Mouse (Mus musculus) limb, embryonic 13.5 days (tissue): ENCODE measurements at regions not wholly inside any gene's neighbourhood (a gene's known extent, or its start where the extent isn't known, plus 50 kb on each side); places are given as distances from the start of the nearest gene placed in this dataset.
"Not testable (repeated sequence)": the region's sequence is repeated elsewhere in the genome, so short reads cannot be mapped to it uniquely, and the experiment has no call there.

ENCODE experiments used
- ATAC-seq: fragments of 200-750 bp; cut with Nextera tagmentation; 2 replicates; pipeline ENCODE4 v1.8.0; 2017; ENCODE audit warnings: low read depth, moderate number of reproducible peaks, moderate TSS enrichment; ENCODE audit not compliant: low FRiP score
- H3K27ac ChIP-seq: fragments of 300-500 bp; sonication (generic); 2 replicates; pipeline ENCODE4 v1.5.1; 2015; ENCODE audit warnings: inconsistent platforms, mild to moderate bottlenecking, moderate library complexity
- H3K27me3 ChIP-seq: fragments of 300-500 bp; sonication (generic); 2 replicates; pipeline ENCODE4 v1.6.1; 2015; ENCODE audit warnings: mild to moderate bottlenecking, inconsistent platforms
- H3K36me3 ChIP-seq: fragments of 300-500 bp; sonication (generic); 2 replicates; pipeline ENCODE4 v1.6.1; 2015; ENCODE audit warnings: inconsistent platforms, mild to moderate bottlenecking, moderate library complexity
- H3K4me1 ChIP-seq: fragments of 300-500 bp; sonication (generic); 2 replicates; pipeline ENCODE4 v1.6.1; 2015; ENCODE audit warnings: inconsistent platforms
- H3K4me2 ChIP-seq: fragments of 300-500 bp; sonication (generic); replicated peaks from 2 replicates; pipeline ENCODE4 v1.6.1; 2015; ENCODE audit warnings: inconsistent platforms, mild to moderate bottlenecking, moderate library complexity
- H3K4me3 ChIP-seq: fragments of 300-500 bp; sonication (generic); 2 replicates; pipeline ENCODE4 v1.5.1; 2015; ENCODE audit warnings: moderate library complexity, mild to moderate bottlenecking, inconsistent platforms
- H3K9ac ChIP-seq: fragments of 300-500 bp; sonication (generic); 2 replicates; pipeline ENCODE4 v1.6.1; 2015; ENCODE audit warnings: mild to moderate bottlenecking, inconsistent platforms
- H3K9me3 ChIP-seq: fragments of 300-500 bp; sonication (generic); 2 replicates; pipeline ENCODE4 v1.6.1; 2016; ENCODE audit warnings: inconsistent platforms
- WGBS: fragments of 180-500 bp; shearing (Covaris S2); methylation state at CpG from one replicate; pipeline ENCODE4 v1.1.7; 2015; 5-methylcytosine and 5-hydroxymethylcytosine counted together

GRCm38 (mm10) chr13:81020811-81021210 is 137.6 kb downstream of the Arrdc3 start:
- Histone ChIP-seq H3K36me3 (no peaks in the 10 kb centered on the region), H3K4me1 (no peaks in the 10 kb centered on the region), H3K4me2 (no peak overlapping the region), H3K27me3 (no peaks in the 10 kb centered on the region), H3K4me3 (no peak overlapping the region), H3K9ac (no peak overlapping the region), H3K27ac (no peak overlapping the region), H3K9me3 (no peaks in the 10 kb centered on the region)
- 76% methylated on average over 2 of the region's 2 CpGs for WGBS
- no peak for ATAC-seq

- Histone ChIP-seq H3K27ac (no peak overlapping the region), H3K4me1 (no peaks in the 10 kb centered on the region), H3K9me3 (no peaks in the 10 kb centered on the region), H3K36me3 (no peaks in the 10 kb centered on the region), H3K27me3 (no peaks in the 10 kb centered on the region), H3K4me2 (no peak overlapping the region), H3K4me3 (no peak overlapping the region), H3K9ac (no peak overlapping the region)
- 74% methylated on average over 1 of the region's 1 CpGs for WGBS
- no peak for ATAC-seq
Measured at GRCm38 (mm10) chr13:81022410-81022809, 139.2 kb downstream of the Arrdc3 start.

GRCm38 (mm10) chr13:81025241-81025760 is 142.1 kb downstream of the Arrdc3 start:
- H3K9me3 ChIP-seq, H3K4me1 ChIP-seq, H3K9ac ChIP-seq, H3K27ac ChIP-seq, H3K4me2 ChIP-seq, ATAC-seq, H3K4me3 ChIP-seq, H3K36me3 ChIP-seq, H3K27me3 ChIP-seq: not testable (repeated sequence)
- 88% methylated on average over 14 of the region's 14 CpGs for WGBS

GRCm38 (mm10) chr13:81037316-81037715 is 154.1 kb downstream of the Arrdc3 start:
- Histone ChIP-seq H3K4me1 (no peaks in the 10 kb centered on the region), H3K4me3 (no peak overlapping the region), H3K9me3 (no peaks in the 10 kb centered on the region), H3K4me2 (no peak overlapping the region), H3K27ac (no peak overlapping the region), H3K9ac (no peak overlapping the region), H3K36me3 (no peaks in the 10 kb centered on the region), H3K27me3 (no peaks in the 10 kb centered on the region)
- 95% methylated on average over 1 of the region's 1 CpGs for WGBS
- ATAC-seq, result no peak

GRCm38 (mm10) chr13:81038736-81039135 is 155.6 kb downstream of the Arrdc3 start:
- Histone ChIP-seq H3K27me3 (no peaks in the 10 kb centered on the region), H3K36me3 (no peaks in the 10 kb centered on the region)
- ATAC-seq, result no peak

GRCm38 (mm10) chr13:81040494-81040893 is 157.3 kb downstream of the Arrdc3 start:
- no peaks in the 10 kb centered on the region for H3K9me3 ChIP-seq
- H3K27ac ChIP-seq, result no peak overlapping the region
- H3K4me2 ChIP-seq, result no peak overlapping the region
- no peak overlapping the region for H3K9ac ChIP-seq
- ATAC-seq, result no peak
- H3K27me3 ChIP-seq, result no peaks in the 10 kb centered on the region
- no peaks in the 10 kb centered on the region for H3K4me1 ChIP-seq
- no peak overlapping the region for H3K4me3 ChIP-seq
- no peaks in the 10 kb centered on the region for H3K36me3 ChIP-seq

More at GRCm38 (mm10) chr13:81038736-81039135, 155.6 kb downstream of the Arrdc3 start:
- Histone ChIP-seq H3K4me1 (no peaks in the 10 kb centered on the region), H3K9me3 (no peaks in the 10 kb centered on the region), H3K4me3 (no peak overlapping the region), H3K4me2 (no peak overlapping the region), H3K9ac (no peak overlapping the region), H3K27ac (no peak overlapping the region)
- 84% methylated on average over 4 of the region's 4 CpGs for WGBS

GRCm38 (mm10) chr13:81041646-81042045 is 158.5 kb downstream of the Arrdc3 start:
- 75% methylated on average over 3 of the region's 3 CpGs for WGBS
- ATAC-seq, result no peak

More at GRCm38 (mm10) chr13:81041646-81042045, 158.5 kb downstream of the Arrdc3 start:
- H3K36me3 ChIP-seq, result no peaks in the 10 kb centered on the region
- no peak overlapping the region for H3K27ac ChIP-seq
- H3K4me1 ChIP-seq, result no peaks in the 10 kb centered on the region
- H3K4me2 ChIP-seq, result no peak overlapping the region
- no peak overlapping the region for H3K9ac ChIP-seq
- H3K4me3 ChIP-seq, result no peak overlapping the region
- no peaks in the 10 kb centered on the region for H3K9me3 ChIP-seq
- no peaks in the 10 kb centered on the region for H3K27me3 ChIP-seq
